Mouse (Mus musculus) embryonic facial prominence, embryonic 10.5 days (tissue): ENCODE results near the gene Cirbp. TPM values are rescaled to one million over a fixed set of nuclear protein-coding genes. Genes with fewer than 3 reads are reported as not detected.

Experiments used
- DNase-seq: peaks from one replicate; pipeline ENCODE4 v3.0.0-alpha.2; 2017; ENCODE audit warnings: low spot score
- H3K27ac ChIP-seq: fragments of 300-500 bp; sonication (generic); replicated peaks from 2 replicates; pipeline ENCODE4 v1.5.1; 2016; ENCODE audit warnings: mild to moderate bottlenecking
- H3K27me3 ChIP-seq: fragments of 300-500 bp; sonication (generic); replicated peaks from 2 replicates; pipeline ENCODE4 v1.6.1; 2016; ENCODE audit warnings: low read depth, mild to moderate bottlenecking; ENCODE audit not compliant: poor library complexity, severe bottlenecking
- H3K36me3 ChIP-seq: fragments of 300-500 bp; sonication (generic); replicated peaks from 2 replicates; pipeline ENCODE4 v1.6.1; 2016; ENCODE audit warnings: mild to moderate bottlenecking, moderate library complexity
- H3K4me1 ChIP-seq: fragments of 300-500 bp; sonication (generic); 2 replicates; pipeline ENCODE4 v1.6.1; 2016
- H3K4me3 ChIP-seq: fragments of 300-500 bp; sonication (generic); 2 replicates; pipeline ENCODE4 v1.5.1; 2016; ENCODE audit warnings: mild to moderate bottlenecking, moderate library complexity
- H3K9me3 ChIP-seq: fragments of 300-500 bp; sonication (generic); 2 replicates; pipeline ENCODE4 v1.6.1; 2016; ENCODE audit warnings: mild to moderate bottlenecking
- WGBS: fragments of 180-500 bp; shearing (Covaris S2); methylation state at CpG from one replicate; pipeline ENCODE4 v1.1.7; 2016; 5-methylcytosine and 5-hydroxymethylcytosine counted together
- polyA plus RNA-seq: library from polyadenylated mRNA; unstranded; fragments of >200 nt; fragmentation: Nextera tagmentation; extraction: Ambion mirVana; gene quantifications from 2 replicates; pipeline ENCODE4 v1.2.1, GENCODE M21; 2016

Gene Cirbp
- polyA plus RNA-seq, 1 experiment from 2014 or later: 110 TPM

DNA sequence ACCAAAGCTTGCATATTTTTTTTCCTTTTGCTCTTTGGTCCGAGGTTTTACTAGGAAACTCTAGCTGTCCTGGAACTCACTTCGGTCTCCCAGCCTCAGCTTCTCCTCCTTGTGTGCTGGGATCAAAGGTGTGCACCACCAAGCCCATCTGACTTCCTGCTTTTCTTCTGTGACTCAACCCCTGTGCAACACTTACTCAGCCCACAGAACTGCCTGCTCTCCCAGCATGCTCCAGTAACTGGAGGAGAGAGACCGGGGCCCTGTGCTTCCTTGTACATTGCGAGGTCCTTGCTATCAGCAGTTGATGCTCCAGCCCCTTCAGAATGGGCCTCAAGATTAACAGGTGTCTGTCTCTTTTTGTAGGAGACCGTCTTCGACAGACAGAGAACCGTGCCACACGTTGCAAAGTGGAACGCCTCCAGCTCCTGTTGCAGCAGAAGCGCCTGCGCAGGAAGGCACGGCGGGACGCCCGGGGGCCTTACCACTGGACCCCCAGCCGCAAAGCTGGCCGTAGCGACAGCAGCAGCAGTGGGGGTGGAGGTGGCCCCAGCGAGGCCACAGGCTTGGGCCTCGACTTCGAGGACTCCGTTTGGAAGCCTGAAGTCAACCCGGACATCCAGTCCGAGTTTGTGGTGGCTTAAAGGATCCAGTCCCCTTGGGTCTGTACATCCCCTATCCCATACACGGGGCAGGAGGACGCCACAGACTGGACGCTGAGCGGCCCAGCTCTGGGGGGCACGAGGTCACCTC, 9.6 kb upstream of the Cirbp start:
- H3K9me3 ChIP-seq: no peaks in the 10 kb centered on the region
- peaks cover 99% of the 10 kb centered on the region for H3K4me1 ChIP-seq
- WGBS: 86% methylated on average over 29 of the region's 29 CpGs
- peak overlapping the region; percentile 57 for H3K27ac ChIP-seq
- peaks cover 75% of the 10 kb centered on the region for H3K36me3 ChIP-seq
- peak overlapping the region; percentile 99 for H3K4me3 ChIP-seq
- DNase-seq: no peak
- H3K27me3 ChIP-seq: no peaks in the 10 kb centered on the region

DNA sequence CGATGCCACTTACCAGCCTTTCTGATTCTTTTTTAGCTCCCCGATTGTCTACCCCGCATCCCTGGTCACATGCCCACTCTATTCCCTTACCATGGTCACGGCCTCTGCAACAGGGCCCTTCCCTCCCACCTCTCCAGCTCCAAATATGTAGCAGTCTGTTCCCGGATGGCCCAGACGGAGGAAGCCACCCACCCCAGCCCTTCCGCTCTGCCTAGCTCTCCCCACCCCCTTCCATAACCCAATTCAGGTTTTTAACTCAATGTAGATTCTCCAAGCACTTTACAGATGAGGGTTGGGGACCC, 9.1 kb upstream of the Cirbp start:
- no peaks in the 10 kb centered on the region for H3K27me3 ChIP-seq
- peaks cover 70% of the 10 kb centered on the region for H3K36me3 ChIP-seq
- H3K9me3 ChIP-seq: no peaks in the 10 kb centered on the region
- H3K4me1 ChIP-seq: peaks cover 100% of the 10 kb centered on the region
- no peak overlapping the region; the same call in 1 of the 2 replicates for H3K27ac ChIP-seq
- peak overlapping the region; percentile 99 for H3K4me3 ChIP-seq
- WGBS: 60% methylated on average over 7 of the region's 7 CpGs
- DNase-seq: no peak

GRCm38 (mm10) chr10:80157141-80157929, 8.4 kb upstream of the Cirbp start:
- no peak for DNase-seq
- H3K9me3 ChIP-seq: no peaks in the 10 kb centered on the region
- H3K27ac ChIP-seq: peak overlapping the region; percentile 61; the same call in 1 of the 2 replicates
- peaks cover 100% of the 10 kb centered on the region for H3K4me1 ChIP-seq
- 65% methylated on average over 15 of the region's 15 CpGs for WGBS
- H3K36me3 ChIP-seq: peaks cover 64% of the 10 kb centered on the region
- no peaks in the 10 kb centered on the region for H3K27me3 ChIP-seq
- H3K4me3 ChIP-seq: peak overlapping the region; percentile 99

GRCm38 (mm10) chr10:80158307-80158986, 7.3 kb upstream of the Cirbp start:
- 13% methylated on average over 18 of the region's 18 CpGs for WGBS
- H3K36me3 ChIP-seq: peaks cover 53% of the 10 kb centered on the region

GRCm38 (mm10) chr10:80159021-80159560, 6.7 kb upstream of the Cirbp start:
- peak; percentile 73 for DNase-seq
- H3K36me3 ChIP-seq: peaks cover 46% of the 10 kb centered on the region
- H3K4me1 ChIP-seq: peaks cover 99% of the 10 kb centered on the region
- peak overlapping the region; percentile 59 for H3K4me3 ChIP-seq
- WGBS: 7% methylated on average over 12 of the region's 12 CpGs
- H3K27me3 ChIP-seq: no peaks in the 10 kb centered on the region
- peak overlapping the region; percentile 94 for H3K27ac ChIP-seq
- H3K9me3 ChIP-seq: no peaks in the 10 kb centered on the region

More at GRCm38 (mm10) chr10:80158307-80158986, 7.3 kb upstream of the Cirbp start:
- H3K4me1 ChIP-seq: peaks cover 100% of the 10 kb centered on the region
- H3K4me3 ChIP-seq: peak overlapping the region; percentile 59
- H3K9me3 ChIP-seq: no peaks in the 10 kb centered on the region
- no peaks in the 10 kb centered on the region for H3K27me3 ChIP-seq
- H3K27ac ChIP-seq: peak overlapping the region; percentile 94
- DNase-seq: peak; percentile 76

GRCm38 (mm10) chr10:80159561-80160454, 6.0 kb upstream of the Cirbp start:
- Histone ChIP-seq H3K4me3 (peak overlapping the region; percentile 59), H3K9me3 (no peaks in the 10 kb centered on the region), H3K27me3 (no peaks in the 10 kb centered on the region), H3K27ac (peak overlapping the region; percentile 94), H3K36me3 (peaks cover 39% of the 10 kb centered on the region), H3K4me1 (peaks cover 99% of the 10 kb centered on the region)
- peak; percentile 97 for DNase-seq
- WGBS: under 1% methylated on average over 55 of the region's 55 CpGs

DNA sequence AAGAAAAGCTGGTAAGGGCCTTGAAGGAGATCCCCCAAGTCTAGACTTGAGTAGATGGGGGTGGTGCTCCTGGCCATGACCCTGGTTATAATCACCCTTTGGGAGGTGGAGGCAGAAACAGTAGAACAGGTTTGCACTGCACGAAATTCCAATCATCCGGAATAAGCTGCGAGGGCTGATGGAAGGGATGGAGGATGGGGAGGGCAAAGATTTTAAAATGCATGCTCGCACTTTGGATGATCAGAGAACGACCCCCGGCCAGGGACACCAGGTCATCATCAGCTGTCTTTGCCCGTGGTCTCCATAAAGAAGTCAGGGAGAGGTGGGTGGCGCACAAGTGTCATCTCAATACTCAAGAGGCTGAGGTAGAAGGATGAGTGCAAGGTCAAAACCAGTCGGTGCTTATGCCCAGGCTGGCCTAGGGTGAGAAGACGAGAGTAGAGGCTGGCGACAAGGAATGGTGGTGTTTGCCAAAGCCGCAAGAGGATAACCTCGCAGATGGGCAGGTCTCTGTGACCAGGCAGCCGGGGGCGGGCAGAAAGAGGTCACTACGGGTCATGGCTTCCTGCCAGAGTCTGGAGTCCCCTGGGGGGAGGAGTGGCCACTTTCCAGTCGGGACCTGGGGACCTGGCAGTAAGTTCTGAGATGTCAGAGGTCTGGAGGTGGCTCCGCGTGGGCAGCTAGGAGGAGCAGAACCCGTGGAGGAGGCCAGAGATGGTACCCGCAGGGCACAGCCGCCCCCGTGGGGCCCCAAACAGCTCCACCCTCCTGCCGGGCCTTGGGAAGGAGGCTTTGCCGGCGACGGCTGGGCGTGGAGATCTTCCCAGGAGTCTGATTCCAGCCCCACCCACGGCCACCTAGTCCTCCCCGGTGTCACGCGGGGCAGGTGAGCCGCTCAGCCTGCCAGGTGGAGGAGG, 5.1 kb upstream of the Cirbp start:
- peak overlapping the region; percentile 94 for H3K27ac ChIP-seq
- H3K4me3 ChIP-seq: peak overlapping the region; percentile 59
- DNase-seq: peak; percentile 83
- 1% methylated on average over 33 of the region's 33 CpGs for WGBS
- H3K9me3 ChIP-seq: no peaks in the 10 kb centered on the region
- H3K27me3 ChIP-seq: no peaks in the 10 kb centered on the region
- H3K4me1 ChIP-seq: peaks cover 99% of the 10 kb centered on the region
- H3K36me3 ChIP-seq: peaks cover 30% of the 10 kb centered on the region

DNA sequence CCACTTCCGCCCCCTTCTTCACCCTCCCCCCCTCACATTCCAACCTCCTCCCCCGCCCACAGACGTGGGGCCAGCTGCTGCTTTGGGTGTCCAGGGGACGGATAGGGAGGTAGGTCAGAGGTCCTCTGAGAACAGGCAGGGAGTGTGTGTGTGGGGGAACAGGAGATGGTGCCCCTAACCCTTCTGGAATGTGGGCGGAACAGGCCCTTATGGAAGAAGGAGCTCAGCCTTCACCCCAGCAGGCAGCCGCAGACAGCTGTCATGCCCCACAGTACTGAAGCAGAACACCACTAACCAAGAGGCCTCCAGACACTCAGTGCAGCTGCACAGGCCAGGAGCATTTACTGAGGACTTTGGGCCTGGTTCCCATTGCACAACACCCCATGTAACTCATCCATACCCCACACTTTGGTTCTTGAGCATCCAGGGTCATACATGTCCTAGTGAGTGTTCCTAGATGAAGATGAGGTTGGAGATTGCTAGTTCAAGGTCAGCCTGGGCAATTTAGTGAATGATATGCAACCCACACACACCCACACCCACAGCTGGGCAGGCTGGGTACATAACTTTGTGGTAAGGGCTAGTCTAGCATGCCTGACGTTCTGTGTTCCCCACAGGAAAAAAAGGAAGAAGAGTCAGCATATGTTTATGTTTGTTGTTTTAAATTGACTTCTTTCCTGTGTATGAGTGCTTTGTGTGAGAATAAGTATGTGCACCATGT, 4.1 kb upstream of the Cirbp start:
- peaks cover 20% of the 10 kb centered on the region for H3K36me3 ChIP-seq
- DNase-seq: peak; percentile 79
- peak overlapping the region; percentile 59 for H3K4me3 ChIP-seq
- H3K4me1 ChIP-seq: peaks cover 98% of the 10 kb centered on the region
- H3K9me3 ChIP-seq: no peaks in the 10 kb centered on the region
- 6% methylated on average over 7 of the region's 7 CpGs for WGBS
- peak overlapping the region; percentile 94 for H3K27ac ChIP-seq
- H3K27me3 ChIP-seq: no peaks in the 10 kb centered on the region

- H3K36me3 ChIP-seq: peaks cover 15% of the 10 kb centered on the region
- no peak for DNase-seq
- H3K27ac ChIP-seq: peak overlapping the region; percentile 94
- H3K27me3 ChIP-seq: no peaks in the 10 kb centered on the region
- no peaks in the 10 kb centered on the region for H3K9me3 ChIP-seq
- H3K4me1 ChIP-seq: peaks cover 98% of the 10 kb centered on the region
- 68% methylated on average over 3 of the region's 3 CpGs for WGBS
- H3K4me3 ChIP-seq: peak overlapping the region; percentile 59
These were observed 3.6 kb upstream of the Cirbp start for GRCm38 (mm10) chr10:80162243-80162608.

DNA sequence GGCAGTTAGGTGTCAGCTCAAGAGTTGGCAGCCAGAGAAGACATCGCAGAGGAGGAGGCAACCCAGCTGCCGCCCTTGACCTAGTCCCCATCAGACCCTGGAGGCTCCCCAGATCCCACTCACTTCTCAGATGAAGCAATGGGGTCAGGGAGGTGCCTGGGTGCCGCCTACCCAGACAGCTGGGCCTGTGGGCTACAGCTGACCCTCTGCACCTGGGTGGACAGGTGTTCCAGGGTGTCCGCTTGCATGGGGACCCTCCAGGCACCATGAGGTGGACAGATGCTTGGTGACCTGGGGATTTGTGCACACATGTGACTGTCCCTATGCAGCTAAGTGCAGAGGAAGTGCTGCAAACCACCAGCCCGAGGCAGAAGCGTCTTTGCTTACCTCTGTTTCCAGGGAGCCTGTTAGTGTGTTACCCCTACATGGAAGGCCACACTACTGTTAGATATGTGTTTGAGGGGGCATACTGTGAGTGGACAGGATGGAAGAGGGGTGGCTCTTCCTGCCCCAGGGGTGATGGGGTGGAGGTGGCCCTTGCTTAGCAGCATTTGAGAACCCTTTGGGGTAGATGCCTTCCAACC, 3.0 kb upstream of the Cirbp start:
- Histone ChIP-seq H3K4me3 (peak overlapping the region; percentile 59), H3K4me1 (peaks cover 92% of the 10 kb centered on the region), H3K27me3 (no peaks in the 10 kb centered on the region), H3K27ac (peak overlapping the region; percentile 94), H3K36me3 (peaks cover 10% of the 10 kb centered on the region; the same call in 1 of the 2 replicates), H3K9me3 (no peaks in the 10 kb centered on the region)
- 57% methylated on average over 6 of the region's 6 CpGs for WGBS
- no peak for DNase-seq
